Mouse (Mus musculus): ENCODE results near the gene Pcdh15. TPM values are rescaled to one million over a fixed set of nuclear protein-coding genes. Genes with fewer than 3 reads are reported as not detected.

The Pcdh15 gene
- polyA plus RNA-seq, 1 experiment from 2014 or later = 1.3 TPM

GRCm38 (mm10) chr10:73984057-73984456, 884.9 kb downstream of the Pcdh15 start:
- no peaks in the 10 kb centered on the region for H3K4me1 ChIP-seq (replicated peaks; ENCODE audit: control insufficient read depth, insufficient read depth, low read length)
- WGBS = 80% methylated on average over 5 of the region's 5 CpGs
- H3K4me3 ChIP-seq (ENCODE audit: low read depth, low read length) = no peak overlapping the region
- H3K9me3 ChIP-seq (ENCODE audit: control insufficient read depth, low read length) = no peaks in the 10 kb centered on the region
- no peak for ATAC-seq (replicated peaks; ENCODE audit: low FRiP score)
- DNase-seq (ENCODE audit: low spot score) = no peak
- H3K27ac ChIP-seq (ENCODE audit: low read depth, low read length) = no peak overlapping the region
- no peaks in the 10 kb centered on the region for H3K36me3 ChIP-seq (ENCODE audit: control insufficient read depth, insufficient read depth, low read length)
- no peak overlapping the region for H3K9ac ChIP-seq (ENCODE audit: low read depth, low read length)
- H3K27me3 ChIP-seq (replicated peaks; ENCODE audit: control insufficient read depth, insufficient read depth, low read length) = no peaks in the 10 kb centered on the region
- H3K4me2 ChIP-seq = no peak overlapping the region

GRCm38 (mm10) chr10:74008836-74009235, 909.7 kb downstream of the Pcdh15 start:
- H3K27me3 ChIP-seq (replicated peaks; ENCODE audit: control insufficient read depth, insufficient read depth, low read length) = no peaks in the 10 kb centered on the region
- no peak overlapping the region for H3K4me2 ChIP-seq
- H3K36me3 ChIP-seq (ENCODE audit: control insufficient read depth, insufficient read depth, low read length) = no peaks in the 10 kb centered on the region
- H3K9ac ChIP-seq (ENCODE audit: low read depth, low read length) = no peak overlapping the region
- no peaks in the 10 kb centered on the region for H3K4me1 ChIP-seq (replicated peaks; ENCODE audit: control insufficient read depth, insufficient read depth, low read length)
- DNase-seq (ENCODE audit: low spot score) = no peak
- no peak overlapping the region for H3K4me3 ChIP-seq (ENCODE audit: low read depth, low read length)
- H3K9me3 ChIP-seq (ENCODE audit: control insufficient read depth, low read length) = no peaks in the 10 kb centered on the region
- WGBS = 59% methylated on average over 1 of the region's 1 CpGs
- no peak overlapping the region for H3K27ac ChIP-seq (ENCODE audit: low read depth, low read length)
- no peak for ATAC-seq (replicated peaks; ENCODE audit: low FRiP score)

GRCm38 (mm10) chr10:74023091-74023490, 923.9 kb downstream of the Pcdh15 start:
- DNase-seq (ENCODE audit: low spot score) (no peak), ATAC-seq (replicated peaks; ENCODE audit: low FRiP score) (no peak)
- H3K9me3 ChIP-seq (ENCODE audit: control insufficient read depth, low read length) = no peaks in the 10 kb centered on the region
- H3K27me3 ChIP-seq (replicated peaks; ENCODE audit: control insufficient read depth, insufficient read depth, low read length) = no peaks in the 10 kb centered on the region
- H3K27ac ChIP-seq (ENCODE audit: low read depth, low read length) = no peak overlapping the region
- WGBS = 86% methylated on average over 1 of the region's 1 CpGs
- no peak overlapping the region for H3K4me3 ChIP-seq (ENCODE audit: low read depth, low read length)
- H3K4me1 ChIP-seq (replicated peaks; ENCODE audit: control insufficient read depth, insufficient read depth, low read length) = no peaks in the 10 kb centered on the region
- H3K36me3 ChIP-seq (ENCODE audit: control insufficient read depth, insufficient read depth, low read length) = no peaks in the 10 kb centered on the region
- no peak overlapping the region for H3K4me2 ChIP-seq
- no peak overlapping the region for H3K9ac ChIP-seq (ENCODE audit: low read depth, low read length)

- DNase-seq (ENCODE audit: low spot score) = no peak
- 68% methylated on average over 9 of the region's 9 CpGs for WGBS
These were observed 953.9 kb downstream of the Pcdh15 start for GRCm38 (mm10) chr10:74053059-74053458.

GRCm38 (mm10) chr10:74086653-74087052, 987.5 kb downstream of the Pcdh15 start:
- H3K27me3 ChIP-seq (replicated peaks; ENCODE audit: control insufficient read depth, insufficient read depth, low read length) = no peaks in the 10 kb centered on the region
- DNase-seq (ENCODE audit: low spot score) (no peak), ATAC-seq (replicated peaks; ENCODE audit: low FRiP score) (no peak)
- H3K36me3 ChIP-seq (ENCODE audit: control insufficient read depth, insufficient read depth, low read length) = no peaks in the 10 kb centered on the region
- H3K4me1 ChIP-seq (replicated peaks; ENCODE audit: control insufficient read depth, insufficient read depth, low read length) = no peaks in the 10 kb centered on the region
- 87% methylated on average over 4 of the region's 4 CpGs for WGBS
- H3K9me3 ChIP-seq (ENCODE audit: control insufficient read depth, low read length) = no peaks in the 10 kb centered on the region
- H3K4me2 ChIP-seq = no peak overlapping the region
- H3K9ac ChIP-seq (ENCODE audit: low read depth, low read length) = no peak overlapping the region
- no peak overlapping the region for H3K27ac ChIP-seq (ENCODE audit: low read depth, low read length)
- H3K4me3 ChIP-seq (ENCODE audit: low read depth, low read length) = no peak overlapping the region

More at GRCm38 (mm10) chr10:74053059-74053458, 953.9 kb downstream of the Pcdh15 start:
- Histone ChIP-seq H3K4me2 (no peak overlapping the region), H3K4me1 (replicated peaks; ENCODE audit: control insufficient read depth, insufficient read depth, low read length) (no peaks in the 10 kb centered on the region), H3K4me3 (ENCODE audit: low read depth, low read length) (no peak overlapping the region), H3K27ac (ENCODE audit: low read depth, low read length) (no peak overlapping the region), H3K27me3 (replicated peaks; ENCODE audit: control insufficient read depth, insufficient read depth, low read length) (no peaks in the 10 kb centered on the region), H3K9me3 (ENCODE audit: control insufficient read depth, low read length) (no peaks in the 10 kb centered on the region), H3K36me3 (ENCODE audit: control insufficient read depth, insufficient read depth, low read length) (no peaks in the 10 kb centered on the region), H3K9ac (ENCODE audit: low read depth, low read length) (no peak overlapping the region)
- ATAC-seq (replicated peaks; ENCODE audit: low FRiP score) = no peak

GRCm38 (mm10) chr10:74098296-74098695, 999.2 kb downstream of the Pcdh15 start:
- ATAC-seq (replicated peaks; ENCODE audit: low FRiP score) (no peak), DNase-seq (ENCODE audit: low spot score) (no peak)
- Histone ChIP-seq H3K4me2 (no peak overlapping the region), H3K9me3 (ENCODE audit: control insufficient read depth, low read length) (no peaks in the 10 kb centered on the region), H3K4me1 (replicated peaks; ENCODE audit: control insufficient read depth, insufficient read depth, low read length) (no peaks in the 10 kb centered on the region), H3K27ac (ENCODE audit: low read depth, low read length) (no peak overlapping the region), H3K36me3 (ENCODE audit: control insufficient read depth, insufficient read depth, low read length) (no peaks in the 10 kb centered on the region), H3K27me3 (replicated peaks; ENCODE audit: control insufficient read depth, insufficient read depth, low read length) (no peaks in the 10 kb centered on the region), H3K4me3 (ENCODE audit: low read depth, low read length) (no peak overlapping the region), H3K9ac (ENCODE audit: low read depth, low read length) (no peak overlapping the region)
- WGBS = 91% methylated on average over 1 of the region's 1 CpGs

- Histone ChIP-seq H3K27ac (ENCODE audit: low read depth, low read length) (no peak overlapping the region), H3K4me2 (no peak overlapping the region), H3K9ac (ENCODE audit: low read depth, low read length) (no peak overlapping the region), H3K9me3 (ENCODE audit: control insufficient read depth, low read length) (no peaks in the 10 kb centered on the region), H3K4me3 (ENCODE audit: low read depth, low read length) (no peak overlapping the region), H3K27me3 (replicated peaks; ENCODE audit: control insufficient read depth, insufficient read depth, low read length) (no peaks in the 10 kb centered on the region), H3K36me3 (ENCODE audit: control insufficient read depth, insufficient read depth, low read length) (no peaks in the 10 kb centered on the region), H3K4me1 (replicated peaks; ENCODE audit: control insufficient read depth, insufficient read depth, low read length) (no peaks in the 10 kb centered on the region)
- no peak for ATAC-seq (replicated peaks; ENCODE audit: low FRiP score)
- DNase-seq (ENCODE audit: low spot score) = no peak
- WGBS = 59% methylated on average over 1 of the region's 1 CpGs
These were observed 1015.0 kb downstream of the Pcdh15 start for GRCm38 (mm10) chr10:74114107-74114506.

- no peaks in the 10 kb centered on the region for H3K4me1 ChIP-seq (replicated peaks; ENCODE audit: control insufficient read depth, insufficient read depth, low read length)
- no peak overlapping the region for H3K4me3 ChIP-seq (ENCODE audit: low read depth, low read length)
- no peaks in the 10 kb centered on the region for H3K9me3 ChIP-seq (ENCODE audit: control insufficient read depth, low read length)
- no peak for ATAC-seq (replicated peaks; ENCODE audit: low FRiP score)
- H3K27ac ChIP-seq (ENCODE audit: low read depth, low read length) = no peak overlapping the region
- no peaks in the 10 kb centered on the region for H3K27me3 ChIP-seq (replicated peaks; ENCODE audit: control insufficient read depth, insufficient read depth, low read length)
- no peak overlapping the region for H3K4me2 ChIP-seq
- no peak for DNase-seq (ENCODE audit: low spot score)
- no peak overlapping the region for H3K9ac ChIP-seq (ENCODE audit: low read depth, low read length)
- H3K36me3 ChIP-seq (ENCODE audit: control insufficient read depth, insufficient read depth, low read length) = no peaks in the 10 kb centered on the region
- 43% methylated on average over 1 of the region's 1 CpGs for WGBS
These were observed 1017.7 kb downstream of the Pcdh15 start for GRCm38 (mm10) chr10:74116817-74117216.

- Histone ChIP-seq H3K9ac (ENCODE audit: low read depth, low read length) (no peak overlapping the region), H3K36me3 (ENCODE audit: control insufficient read depth, insufficient read depth, low read length) (no peaks in the 10 kb centered on the region), H3K27ac (ENCODE audit: low read depth, low read length) (no peak overlapping the region), H3K27me3 (replicated peaks; ENCODE audit: control insufficient read depth, insufficient read depth, low read length) (no peaks in the 10 kb centered on the region), H3K4me2 (no peak overlapping the region), H3K4me3 (ENCODE audit: low read depth, low read length) (no peak overlapping the region), H3K9me3 (ENCODE audit: control insufficient read depth, low read length) (no peaks in the 10 kb centered on the region), H3K4me1 (replicated peaks; ENCODE audit: control insufficient read depth, insufficient read depth, low read length) (no peaks in the 10 kb centered on the region)
- DNase-seq (ENCODE audit: low spot score) = no peak
- WGBS = 81% methylated on average over 4 of the region's 4 CpGs
- ATAC-seq (replicated peaks; ENCODE audit: low FRiP score) = no peak
These were observed 1024.3 kb downstream of the Pcdh15 start for GRCm38 (mm10) chr10:74123421-74123820.

All from liver, embryonic 11.5 days (tissue).